Mouse (Mus musculus) stomach, postnatal 0 days (tissue): ENCODE results near the gene Ccl20.

ENCODE experiments used
- CTCF ChIP-seq: IDR thresholded peaks from 2 replicates; pipeline ENCODE4 v1.5.1; 2016; ENCODE audit warnings: antibody characterized with exemption, low read depth, mild to moderate bottlenecking, moderate library complexity
- EP300 ChIP-seq: optimal IDR thresholded peaks from 2 replicates; pipeline ENCODE3; 2016; ENCODE audit warnings: antibody characterized with exemption

DNA sequence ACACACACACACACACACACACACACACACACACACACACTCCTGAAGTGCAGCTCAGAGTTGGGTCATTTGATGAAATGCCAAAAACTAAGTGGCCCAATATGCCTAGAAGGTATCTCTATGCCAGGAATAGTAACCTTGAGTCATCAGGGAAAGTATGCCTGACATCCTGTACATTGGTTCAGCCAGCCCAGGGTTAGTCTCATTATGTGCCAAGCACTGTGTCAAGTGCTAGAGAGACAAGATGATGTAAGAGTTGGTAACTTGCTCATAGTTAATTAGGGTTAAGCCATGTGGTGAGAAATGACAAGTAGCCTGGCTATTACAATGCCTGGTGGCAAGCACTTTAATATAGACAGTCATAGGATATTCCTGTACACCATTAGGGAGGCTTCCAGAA is 3.3 kb downstream of the Ccl20 start:
- TF ChIP-seq CTCF (no peak), EP300 (no peak)
